Mouse (Mus musculus): ENCODE results near the gene Msx2. TPM values are rescaled to one million over a fixed set of nuclear protein-coding genes. Genes with fewer than 3 reads are reported as not detected.

Msx2 gene
- polyA plus RNA-seq, 1 experiment from 2014 or later: 0.09 TPM

Other genes starting within 250 kb of the Msx2 start
- gene Ror2, start 186.9 kb downstream of the Msx2 start, polyA plus RNA-seq (2014; fragmentation: Nextera tagmentation; extraction: Ambion mirVana): 15.5 and 18.5 TPM in 2 replicates
- gene Sptlc1, start 95.7 kb downstream of the Msx2 start, polyA plus RNA-seq (2014; fragmentation: Nextera tagmentation; extraction: Ambion mirVana): 35.5 and 39.1 TPM in 2 replicates